Mouse (Mus musculus): ENCODE measurements around the gene Acbd6. TPM values are rescaled to one million over a fixed set of nuclear protein-coding genes. Genes with fewer than 3 reads are reported as not detected.

Gene Acbd6
- 18.5 TPM for polyA plus RNA-seq (2014; fragmentation: Illumina TruSeq; extraction: RNeasy Lipid Tissue Mini Kit (QIAGEN cat#74804); ENCODE audit: low read depth, low replicate concordance)

DNA sequence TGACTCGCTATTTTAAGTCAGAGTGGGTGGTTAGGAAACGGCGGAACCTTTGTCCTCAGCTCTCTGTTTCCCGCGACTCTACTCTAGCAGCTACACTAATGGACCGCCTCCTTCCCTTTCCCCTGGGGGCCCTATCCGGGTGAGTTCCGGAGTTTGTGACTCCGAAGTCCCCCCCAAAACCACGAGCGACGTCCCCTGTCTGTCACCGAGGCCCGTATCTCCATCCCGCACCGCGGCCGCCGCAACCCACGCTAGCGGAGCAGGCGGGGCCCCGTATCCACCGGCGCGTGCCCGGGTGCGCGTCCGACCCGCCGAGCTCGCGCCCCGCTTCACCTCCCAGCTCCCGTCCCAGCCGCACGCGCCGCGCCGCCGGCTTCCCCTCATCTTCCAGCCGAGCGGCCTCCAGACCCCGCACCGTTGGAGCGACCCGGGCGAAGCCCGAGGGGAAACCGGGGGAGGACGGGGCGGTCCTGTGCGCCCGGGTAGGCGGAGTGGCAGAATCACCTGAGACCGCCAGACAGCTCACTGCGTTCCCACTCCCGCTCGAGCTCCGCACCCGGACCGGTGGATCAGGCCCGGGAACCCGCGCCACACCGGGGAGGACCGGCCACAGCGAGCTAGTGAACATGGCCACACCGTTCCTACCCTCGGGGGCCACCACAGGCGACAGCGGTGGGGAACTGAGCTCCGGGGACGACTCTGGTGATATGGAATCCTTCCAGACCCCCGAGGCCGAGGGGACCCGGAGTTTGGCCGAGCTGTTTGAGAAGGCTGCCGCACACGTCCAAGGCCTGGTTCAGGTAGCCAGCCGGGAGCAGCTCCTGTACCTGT is at the start of gene Acbd6:
Acbd6 (plus strand) TSS at position 109 of the 831 bp plus-strand sequence.

Other genes starting within 250 kb of the Acbd6 start
- gene Xpr1, start 140.7 kb upstream of the Acbd6 start, polyA plus RNA-seq (2014; fragmentation: Illumina TruSeq; extraction: RNeasy Lipid Tissue Mini Kit (QIAGEN cat#74804); ENCODE audit: low read depth, low replicate concordance), result 23.0 TPM
- not detected for gene Lhx4, start 193.6 kb downstream of the Acbd6 start, polyA plus RNA-seq (2014; fragmentation: Illumina TruSeq; extraction: RNeasy Lipid Tissue Mini Kit (QIAGEN cat#74804); ENCODE audit: low read depth, low replicate concordance)